Mouse (Mus musculus) brain, embryonic 14.5 days (tissue): ENCODE data around the gene Alb.

Source experiments
- CTCF ChIP-seq: fragments of 200-500 bp; IDR thresholded peaks from 2 replicates; pipeline ENCODE4 v1.5.1; 2012; ENCODE audit warnings: inconsistent platforms, mild to moderate bottlenecking, moderate library complexity, borderline replicate concordance; ENCODE audit not compliant: insufficient read depth, insufficient read length; ENCODE audit errors: extremely low read depth
- POLR2A ChIP-seq: fragments of 200-500 bp; IDR thresholded peaks from 2 replicates; pipeline ENCODE4 v1.6.1; 2012; ENCODE audit warnings: mild to moderate bottlenecking, inconsistent platforms, borderline replicate concordance; ENCODE audit not compliant: poor library complexity, insufficient read depth, insufficient read length, severe bottlenecking; ENCODE audit errors: extremely low read depth

DNA sequence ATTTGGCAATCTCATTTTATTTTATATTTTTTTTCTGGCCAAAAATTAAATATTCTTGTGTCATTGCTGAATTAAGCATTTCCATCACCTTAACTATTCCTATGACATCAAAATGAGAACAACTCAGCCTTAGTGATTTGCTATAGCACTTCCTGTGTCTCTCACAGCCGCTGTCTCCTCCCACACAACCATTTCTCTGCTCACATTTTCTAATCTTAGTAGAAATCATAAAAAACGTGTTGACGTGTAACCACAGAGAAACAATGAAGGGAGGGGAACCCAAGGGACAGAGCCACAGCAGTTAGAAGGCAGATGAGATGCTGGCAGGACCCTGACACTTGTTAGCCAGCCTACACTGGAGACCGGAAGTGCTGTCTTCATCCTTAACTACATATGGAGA, 8.0 kb upstream of the Alb start:
- TF ChIP-seq CTCF (no peak), POLR2A (no peak)
